Mouse (Mus musculus) layer of hippocampus, postnatal 25 days (tissue): Measurements from ENCODE around the gene Fuca1. TPM values are rescaled to one million over a fixed set of nuclear protein-coding genes. Genes with fewer than 3 reads are reported as not detected.
"Not testable (repeated sequence)": the region's sequence is repeated elsewhere in the genome, so short reads cannot be mapped to it uniquely, and the experiment has no call there.

Experiments
- DNase-seq, 2 experiments: peaks; one replicate each; pipeline ENCODE4 v3.0.0; 2022; ENCODE audit warnings: mixed read lengths in 2 of 2, low spot score in 1 of 2; ENCODE audit errors: extremely low spot score in 1 of 2
- total RNA-seq, 2 experiments: library from RNA; stranded (reverse); gene quantifications; 2 replicates each; pipeline ENCODE4 v1.2.3; 2021

The Fuca1 gene
- total RNA-seq, 2 experiments from 2014 or later: 40.5 to 40.7 TPM

DNA sequence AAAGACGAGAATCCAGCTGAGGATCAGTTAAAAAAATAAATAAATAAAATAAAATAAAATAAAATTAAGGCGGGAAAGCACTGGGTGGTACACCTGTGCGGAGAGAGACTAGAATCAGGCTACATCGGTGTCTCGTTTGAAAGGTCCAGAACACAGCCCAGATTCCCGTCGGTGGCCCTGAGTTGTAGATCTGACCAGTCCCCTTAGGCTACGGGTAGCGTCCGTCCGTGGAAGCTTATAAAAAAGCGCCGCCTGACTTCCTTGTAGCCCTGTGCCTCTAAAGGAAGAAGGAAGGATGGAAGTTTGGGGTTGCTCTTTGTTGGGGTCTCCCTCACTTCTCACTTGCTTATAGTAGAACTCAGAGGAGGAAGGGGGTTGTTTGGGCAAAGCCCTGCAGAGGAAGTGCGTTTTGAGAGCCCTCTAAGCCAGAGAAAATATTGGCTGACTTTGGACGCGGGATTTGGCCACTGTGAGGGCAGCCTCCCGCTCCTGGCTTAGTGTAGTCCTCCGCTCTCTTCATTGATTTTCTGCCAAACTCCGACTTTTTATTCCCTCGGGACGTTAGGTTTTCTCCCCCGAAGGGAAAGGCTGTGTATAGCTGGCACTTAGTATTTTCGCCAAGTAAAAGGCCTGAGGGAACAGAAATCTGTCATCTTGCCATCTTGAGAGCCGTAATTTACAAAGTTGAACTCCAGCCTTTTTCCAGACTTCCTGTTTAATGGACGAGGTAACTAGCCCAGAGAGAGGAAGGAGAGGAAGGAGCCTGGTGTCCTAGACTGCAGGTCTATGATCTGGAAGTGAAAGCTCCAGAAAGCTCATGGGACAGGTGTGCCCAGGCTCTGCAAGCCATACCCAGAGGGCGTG is 954 bp downstream of the Fuca1 start:
- DNase-seq: no peak

DNA sequence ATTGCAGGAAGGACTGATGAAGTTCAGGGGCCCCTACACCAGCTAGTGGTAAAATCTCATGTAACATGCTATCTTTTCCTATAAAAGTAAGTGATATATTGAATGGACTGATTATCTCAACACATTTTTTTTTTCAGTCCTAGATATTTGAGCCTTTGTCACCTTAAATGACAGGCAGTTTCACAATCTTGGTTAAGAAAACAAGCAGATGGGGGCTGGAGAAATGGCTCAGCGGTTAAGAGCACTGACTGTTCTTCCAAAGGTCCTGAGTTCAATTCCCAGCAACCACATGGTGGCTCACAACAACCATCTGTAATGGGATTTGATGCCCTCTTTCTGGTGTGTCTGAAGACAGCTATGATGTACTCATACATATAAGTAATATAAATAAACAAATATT is 1.7 kb downstream of the Fuca1 start:
- no peak for DNase-seq

DNA sequence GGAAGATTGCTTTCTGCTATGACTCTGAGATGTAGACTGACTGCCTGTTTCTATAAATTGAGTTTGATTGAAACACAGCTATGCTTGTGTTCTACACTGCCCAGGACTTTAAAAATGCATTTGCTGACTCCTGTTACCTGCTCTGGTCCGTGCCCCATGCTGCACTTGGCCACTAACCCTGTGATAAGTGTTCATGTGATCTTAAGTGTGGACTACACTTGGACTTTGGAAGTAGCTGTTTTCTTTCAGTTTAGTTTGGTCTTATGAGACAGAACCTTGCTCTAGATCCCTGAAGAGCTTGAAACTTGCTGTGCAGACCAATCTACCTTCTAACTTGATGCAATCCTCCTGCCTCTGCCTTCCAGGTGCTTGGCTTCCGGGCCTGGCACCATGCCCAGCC is 3.9 kb downstream of the Fuca1 start:
- no peak for DNase-seq

DNA sequence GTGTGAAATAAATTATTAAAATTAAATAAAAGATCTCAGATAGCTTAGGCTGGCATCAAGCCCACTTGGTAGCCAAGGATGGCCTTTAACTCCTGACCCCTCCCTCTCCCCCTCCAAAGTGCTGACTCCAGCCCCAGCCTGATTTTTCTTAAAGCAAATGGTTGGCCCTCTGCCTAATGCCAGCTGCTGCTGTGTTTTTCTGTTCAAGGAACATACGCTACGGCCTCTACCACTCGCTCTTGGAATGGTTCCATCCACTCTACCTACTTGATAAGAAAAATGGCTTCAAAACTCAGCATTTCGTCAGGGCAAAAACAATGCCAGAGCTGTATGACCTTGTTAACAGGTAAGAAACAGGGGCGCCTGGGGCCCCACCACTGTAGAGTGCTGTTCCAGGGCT is 4.8 kb downstream of the Fuca1 start:
- no peak for DNase-seq

DNA sequence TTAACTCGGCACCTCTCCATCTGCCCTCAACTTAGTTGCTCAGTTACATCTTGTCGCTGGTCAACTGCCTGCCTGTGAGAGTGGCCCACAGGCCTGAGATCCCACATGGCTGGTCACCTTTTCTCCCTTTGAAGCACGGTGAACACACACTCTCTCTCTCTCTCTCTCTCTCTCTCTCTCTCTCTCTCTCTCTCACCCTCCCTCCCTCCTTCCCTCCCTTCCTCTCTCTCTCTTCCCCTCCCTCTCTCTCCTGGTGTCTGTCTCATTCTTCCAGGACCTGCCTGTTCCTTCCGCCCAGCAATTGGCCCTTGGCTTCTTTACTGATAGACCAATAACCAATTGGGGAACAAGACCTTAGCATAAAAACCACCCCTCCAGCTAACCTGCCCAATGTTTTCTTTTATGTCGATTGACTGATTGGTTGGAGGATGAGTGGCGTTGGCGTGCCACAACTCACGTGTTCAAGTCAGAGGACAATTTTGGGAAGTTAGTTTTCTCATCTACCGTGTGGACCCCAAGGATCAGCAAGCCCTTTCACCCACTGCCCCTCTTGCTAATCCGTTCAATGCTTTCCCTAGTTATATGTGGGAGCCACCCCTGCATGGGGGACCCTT is 5.8 kb downstream of the Fuca1 start:
- no peak for DNase-seq

DNA sequence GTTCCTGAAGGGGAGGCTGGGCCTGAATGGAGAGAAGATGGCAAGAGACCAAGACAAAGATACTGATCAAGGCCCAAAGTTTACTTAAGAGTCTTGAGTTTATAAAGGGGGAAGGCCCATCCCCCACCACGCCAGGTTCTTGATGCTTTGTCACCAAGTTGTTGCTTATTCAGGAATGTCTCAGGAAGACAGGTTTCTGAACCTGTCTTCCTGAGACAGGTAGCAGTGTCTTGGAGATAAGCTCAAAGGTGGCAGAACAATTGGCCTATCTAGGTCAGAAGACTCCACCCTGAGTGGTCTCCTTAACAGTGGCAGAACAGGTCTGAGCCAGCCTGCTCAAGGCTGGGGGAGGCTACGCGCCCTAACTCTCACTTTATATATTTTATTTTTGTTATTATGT is 6.3 kb downstream of the Fuca1 start:
- no peak for DNase-seq

DNA sequence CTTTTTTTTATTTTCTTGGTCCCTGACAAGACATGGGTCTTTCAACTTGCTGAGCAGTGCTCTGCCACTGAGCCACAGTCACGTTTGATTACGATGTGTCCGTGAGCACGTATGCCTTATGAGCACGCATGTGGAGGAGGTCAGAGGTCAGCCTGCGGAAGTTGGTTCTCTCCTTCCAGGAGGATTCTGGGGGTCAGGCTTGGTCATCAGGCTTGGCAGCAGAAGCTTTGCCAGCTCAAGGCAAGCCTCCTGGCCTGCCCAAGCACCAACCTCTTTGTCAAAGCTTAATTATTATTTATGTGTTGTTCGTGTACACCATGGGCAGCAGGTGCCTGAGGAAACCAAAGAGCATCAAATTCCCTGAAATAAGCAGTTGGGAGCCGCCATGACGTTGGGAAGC is 7.8 kb downstream of the Fuca1 start:
- no peak for DNase-seq

DNA sequence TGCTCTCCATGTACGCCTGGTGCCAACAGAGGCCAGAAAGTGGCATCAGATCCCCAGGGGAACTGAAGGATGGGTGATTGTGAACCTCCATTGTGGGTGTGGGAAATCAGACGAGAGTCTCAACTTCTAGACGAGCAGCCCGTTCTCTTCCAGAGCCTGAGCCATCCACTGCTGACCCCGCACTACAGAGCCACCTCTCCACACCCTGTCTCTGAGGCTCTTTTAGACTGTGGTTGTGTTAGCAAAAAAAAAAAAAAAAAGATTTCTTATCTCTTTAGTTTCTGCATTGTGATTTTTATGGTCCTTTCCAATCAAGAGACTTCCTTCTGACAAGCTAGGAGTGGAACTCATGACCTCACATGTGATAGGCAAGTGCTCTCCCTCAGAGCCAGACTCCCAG is 8.9 kb downstream of the Fuca1 start:
- DNase-seq: no peak

DNA sequence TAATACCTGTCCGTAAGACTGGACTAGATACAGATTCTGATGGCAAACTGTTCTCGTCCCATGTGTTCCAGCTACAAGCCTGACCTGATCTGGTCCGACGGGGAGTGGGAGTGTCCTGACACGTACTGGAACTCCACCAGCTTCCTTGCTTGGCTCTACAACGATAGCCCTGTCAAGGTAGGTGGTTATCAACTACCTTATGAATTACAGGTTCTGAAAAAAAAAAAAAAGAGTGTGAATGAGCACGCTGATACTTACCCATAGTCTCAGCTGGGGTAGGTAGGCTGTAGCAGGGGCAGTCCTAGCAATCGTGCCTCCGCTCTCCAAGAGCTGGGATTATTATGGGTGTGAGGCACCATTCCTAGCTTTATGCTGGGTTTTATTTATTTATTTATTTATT is 9.3 kb downstream of the Fuca1 start:
- DNase-seq: no peak

DNA sequence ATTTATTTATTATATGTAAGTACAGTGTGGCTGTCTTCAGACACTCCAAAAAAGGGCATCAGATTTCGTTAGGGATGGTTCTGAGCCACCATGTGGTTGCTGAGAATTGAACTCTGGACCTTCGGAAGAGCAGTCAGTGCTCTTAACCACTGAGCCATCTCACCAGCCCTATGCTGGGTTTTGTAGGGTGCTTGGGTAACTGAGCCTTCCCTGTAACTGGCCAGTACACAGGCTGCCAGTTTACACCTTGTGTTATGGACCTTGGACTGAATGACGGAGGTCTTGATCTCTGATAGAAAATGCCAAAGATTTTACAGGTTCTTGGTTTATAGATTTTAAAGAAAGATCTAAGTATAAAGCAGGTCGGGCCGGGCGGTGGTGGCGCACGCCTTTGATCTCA is 9.7 kb downstream of the Fuca1 start:
- no peak for DNase-seq

DNA sequence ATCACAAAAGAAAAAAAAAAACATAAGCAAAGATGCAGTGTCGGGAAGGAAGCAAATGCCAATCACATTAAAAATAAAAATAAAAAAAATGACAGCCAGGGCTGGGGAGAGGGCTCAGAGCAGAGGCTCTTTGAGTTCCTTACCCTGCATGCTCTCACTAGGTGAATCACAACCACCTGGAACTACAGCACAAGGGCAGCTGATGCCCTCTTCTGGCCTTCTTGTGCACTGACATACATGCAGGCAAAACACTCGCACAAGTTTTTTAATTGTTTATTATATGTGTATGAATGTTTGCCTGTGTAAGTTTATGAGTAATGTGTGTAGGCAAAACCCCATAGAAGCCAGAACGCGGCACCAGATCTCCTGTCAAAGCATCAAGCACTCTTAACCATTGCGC is 11.3 kb downstream of the Fuca1 start:
- no peak for DNase-seq

DNA sequence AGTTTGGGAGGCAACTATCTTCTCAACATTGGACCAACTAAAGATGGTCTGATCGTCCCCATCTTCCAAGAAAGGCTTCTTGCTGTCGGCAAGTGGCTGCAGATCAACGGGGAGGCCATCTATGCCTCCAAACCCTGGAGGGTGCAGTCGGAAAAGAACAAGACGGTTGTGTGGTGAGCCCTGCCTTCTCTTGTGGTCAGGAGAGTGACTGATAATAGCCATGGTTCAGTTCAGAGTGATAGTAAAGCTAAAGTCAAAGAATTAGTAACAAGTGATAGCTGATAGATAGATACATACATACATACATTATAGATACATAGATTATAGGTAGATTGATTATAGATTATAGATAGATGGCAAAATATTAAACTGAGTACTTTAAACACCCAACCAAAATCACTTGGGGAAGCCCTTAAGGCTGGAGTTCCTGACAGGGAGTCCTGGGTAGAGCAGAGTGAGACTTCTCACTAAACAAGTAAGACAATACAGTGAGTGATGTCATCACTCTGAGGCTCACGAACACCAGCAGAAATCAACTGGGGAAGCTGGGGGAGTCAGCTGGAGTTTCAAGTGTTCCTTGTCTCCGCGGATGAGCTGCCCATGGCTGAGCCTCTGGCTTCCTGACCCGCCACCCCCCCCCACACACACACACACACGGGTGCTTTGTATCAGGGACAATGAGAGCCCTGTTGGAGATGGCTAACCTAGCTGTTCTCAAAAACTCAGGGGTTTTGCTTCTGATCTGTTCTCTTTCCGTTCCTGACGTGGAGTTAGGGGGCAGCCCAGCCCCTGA is 14.4 kb downstream of the Fuca1 start:
- DNase-seq: no peak

DNA sequence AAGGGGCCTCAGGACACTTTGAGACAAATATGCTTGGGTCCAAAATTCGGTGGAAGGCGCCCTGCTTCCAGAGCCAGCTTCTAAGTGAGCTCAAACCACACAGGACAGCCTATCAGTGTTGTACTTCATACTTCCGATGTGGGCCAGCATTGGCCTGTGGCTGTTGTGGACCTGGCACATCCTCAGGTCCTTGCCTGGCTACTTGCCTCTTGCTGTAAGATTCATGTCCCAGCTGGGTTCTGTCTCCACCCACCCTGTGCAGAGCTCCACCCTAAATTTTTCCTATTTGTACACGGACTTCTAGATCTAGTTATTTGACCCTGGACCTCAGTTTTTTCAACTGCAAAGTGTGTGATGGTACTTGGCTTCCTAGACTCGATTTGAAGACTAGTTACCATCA is 15.0 kb downstream of the Fuca1 start:
- no peak for DNase-seq

DNA sequence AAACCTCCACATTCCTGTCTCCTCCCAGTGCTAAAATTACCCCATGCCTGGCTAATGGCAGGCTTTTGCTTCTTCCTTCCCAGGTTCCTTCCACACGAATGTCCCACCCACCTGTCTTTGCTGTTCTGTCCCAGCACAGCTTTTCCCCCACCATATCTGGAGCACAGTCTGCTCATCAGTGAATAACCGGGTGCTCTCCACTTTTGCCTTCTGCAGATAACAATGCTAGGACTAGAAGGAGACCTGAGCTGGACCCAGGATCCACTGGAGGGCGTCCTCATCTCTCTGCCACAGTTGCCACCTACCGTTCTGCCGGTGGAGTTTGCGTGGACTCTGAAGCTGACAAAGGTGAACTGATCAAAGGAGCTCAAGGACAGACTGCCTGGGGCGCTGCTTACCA is 18.3 kb downstream of the Fuca1 start:
- no peak for DNase-seq

DNA sequence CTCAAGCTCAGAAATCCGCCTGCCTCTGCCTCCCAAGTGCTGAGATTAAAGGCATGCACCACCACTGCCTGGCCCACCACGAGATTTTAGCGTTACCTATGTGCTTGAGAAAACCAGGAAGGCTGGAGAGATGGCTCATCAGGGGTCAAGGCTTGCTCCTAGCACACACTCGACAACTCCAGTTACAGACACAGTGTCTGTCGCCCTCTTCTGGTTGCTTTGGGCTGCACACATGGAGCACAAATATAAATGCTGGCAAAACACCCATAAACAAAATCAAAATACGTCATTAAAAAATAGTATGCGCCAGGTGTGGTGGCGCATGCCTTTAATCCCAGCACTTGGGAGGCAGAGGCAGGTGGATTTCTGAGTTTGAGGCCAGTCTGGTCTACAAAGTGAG is 20.5 kb downstream of the Fuca1 start:
- not testable (repeated sequence) for DNase-seq

DNA sequence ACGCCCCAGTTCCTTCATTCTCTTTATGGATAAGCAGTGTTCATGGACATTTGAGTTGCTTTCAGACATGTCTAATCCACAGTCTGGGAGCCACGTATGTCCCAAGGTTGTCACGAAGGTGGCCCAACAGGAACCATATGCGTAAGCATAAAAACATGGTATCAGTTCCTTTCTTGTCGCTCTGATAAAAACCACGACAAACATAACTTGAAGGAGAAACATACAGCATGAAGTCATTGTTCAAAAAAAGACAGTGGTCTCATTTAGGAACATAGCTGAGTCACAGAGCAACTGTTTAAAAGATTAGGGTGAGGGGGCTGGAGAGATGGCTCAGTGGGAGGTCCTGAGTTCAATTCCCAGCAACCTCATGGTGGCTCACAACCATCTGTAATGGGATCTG is 21.7 kb downstream of the Fuca1 start:
- DNase-seq: no peak

DNA sequence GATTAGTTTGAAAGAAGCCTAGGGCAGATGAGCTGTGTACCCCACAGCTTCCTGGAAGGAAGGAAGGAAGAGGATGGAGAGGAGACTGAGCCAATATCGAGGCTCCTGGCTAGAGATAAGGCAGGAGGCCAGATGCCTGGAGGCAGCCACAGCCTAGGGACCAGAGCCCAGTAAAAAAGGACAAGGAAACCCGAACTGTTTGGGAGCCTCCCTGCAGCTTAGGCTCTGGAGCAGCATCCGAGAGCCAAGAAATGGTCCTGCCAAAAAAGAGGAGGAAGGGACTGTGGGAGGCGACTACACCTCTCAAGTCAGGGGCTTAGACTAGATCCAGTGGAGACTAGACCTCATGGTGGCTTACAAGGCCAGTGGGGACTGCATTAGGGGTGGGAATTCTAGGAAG is 22.9 kb downstream of the Fuca1 start:
- no peak for DNase-seq

DNA sequence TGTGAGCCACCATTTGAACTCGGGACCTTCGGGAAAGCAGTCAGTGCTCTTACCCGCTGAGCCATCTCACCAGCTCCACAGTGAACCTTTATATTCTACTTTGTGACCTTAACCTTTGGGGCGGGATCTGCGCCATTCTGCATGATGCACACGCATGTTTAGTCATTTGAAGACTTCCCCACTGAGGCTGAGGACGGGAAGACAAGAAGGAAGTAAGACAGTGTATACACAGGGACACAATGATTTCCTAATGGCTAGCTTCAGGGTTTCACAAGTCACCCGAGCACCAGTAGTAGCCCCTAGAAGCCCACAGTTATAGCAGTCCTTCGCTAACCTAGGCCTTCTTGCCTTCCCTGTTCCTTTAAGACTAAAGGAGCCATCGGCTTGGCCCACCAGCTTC is 25.2 kb downstream of the Fuca1 start:
- no peak for DNase-seq

DNA sequence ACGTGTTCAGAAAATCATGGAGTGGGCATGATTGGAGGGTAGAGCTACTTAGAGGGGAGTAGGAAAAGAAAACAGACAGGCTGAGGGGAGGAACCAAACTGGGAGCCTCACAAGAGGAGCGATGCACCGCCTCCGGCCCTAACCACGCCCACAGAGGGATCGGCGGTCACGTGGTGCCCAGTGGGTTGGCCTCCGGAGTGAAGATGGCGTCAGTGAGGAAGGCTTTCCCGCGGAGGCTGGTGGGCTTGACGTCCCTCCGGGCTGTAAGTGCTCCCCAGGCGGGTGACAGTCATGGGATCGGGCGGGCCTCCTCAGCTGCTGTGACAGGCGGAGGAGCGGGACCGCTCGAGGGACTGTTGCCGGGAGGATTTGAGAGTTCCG is 25.7 kb downstream of the Fuca1 start, which contains the start of gene Hmgcl:
Gene Hmgcl, plus strand, starts transcription at position 171 of the 381 bp plus-strand sequence.
- DNase-seq: peak; percentile 88 to 89

DNA sequence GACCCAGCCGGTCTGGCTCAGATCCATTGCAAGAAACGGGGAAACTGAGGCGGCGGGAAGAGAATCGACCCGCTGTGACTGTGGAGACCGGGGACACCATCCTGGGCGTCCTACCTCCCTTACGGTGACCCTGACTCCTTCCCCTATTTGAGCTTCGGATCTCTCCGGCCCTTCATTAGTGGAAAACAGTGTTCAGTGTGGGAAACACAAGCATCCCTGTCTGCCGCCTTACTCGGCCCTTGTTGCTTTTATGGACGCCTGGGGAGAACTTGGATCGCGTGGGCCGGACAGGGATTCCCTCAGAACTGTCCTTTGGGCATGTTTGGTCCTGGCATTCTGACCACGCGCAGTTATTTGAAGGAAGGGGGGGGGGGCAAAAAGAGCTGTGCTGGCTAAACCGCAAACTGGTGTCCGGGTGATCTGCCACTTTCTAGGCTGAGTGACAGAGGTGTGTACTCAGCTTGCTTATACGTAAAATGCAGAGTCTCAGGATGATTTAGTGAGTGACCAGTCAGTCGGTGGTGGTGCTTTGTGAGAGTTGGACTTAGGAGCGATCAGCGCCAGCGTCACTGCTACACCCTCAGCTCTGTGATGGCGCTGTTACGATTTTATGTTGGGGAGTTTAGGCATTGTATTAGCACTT is 26.2 kb downstream of the Fuca1 start:
- DNase-seq: peak in 1 of 2 experiments; percentile 20

DNA sequence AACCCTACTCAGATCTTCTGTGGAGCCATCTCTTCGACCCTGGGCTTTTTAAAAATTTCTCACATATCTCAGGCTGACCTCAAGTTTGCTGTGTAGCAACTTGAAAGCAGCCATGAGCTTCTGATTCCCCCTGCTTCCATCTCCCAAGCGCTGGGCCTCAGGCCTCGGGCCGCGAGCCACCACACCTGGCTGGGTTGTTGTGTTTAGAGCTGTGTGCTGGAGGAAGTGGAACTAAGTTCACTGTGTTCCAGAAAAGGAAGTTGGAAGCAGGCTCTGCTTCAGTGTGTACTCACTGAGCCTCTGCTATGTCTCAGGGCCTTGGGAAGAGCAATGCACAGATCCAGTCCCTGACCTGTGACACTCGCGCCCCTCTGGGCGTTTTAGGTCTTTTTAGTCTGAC is 27.6 kb downstream of the Fuca1 start:
- no peak for DNase-seq
